ENCODE assay signal across 9 mouse cellular contexts in genomic region chr10:128587697-128588096, GRCm38 (mm10). TPM values are rescaled to one million over a fixed set of nuclear protein-coding genes. Genes with fewer than 3 reads are reported as not detected.
DNase-seq lines count a peak whose midpoint lies in the region; ATAC-seq and TF ChIP-seq lines count a peak whose summit lies in the region.
"Had no signal": no experiment of that assay in that cellular context is flagged by ENCODE, and none has a peak within 500 bp of the region (broad histone marks: within the 10 kb centered on the region; RNA-seq: fewer than 3 reads in every experiment).

No protein-coding gene starts in this region.

- no peak for DNase-seq in lung, adult 2 months
- no peak for DNase-seq in lung, adult 18-20 months
- DNase-seq in thymus, postnatal 0 days (ENCODE audit: low spot score), result peak; percentile 48
- DNase-seq in cerebellum, adult 9-11 months, result no peak
- DNase-seq in right cerebral cortex, adult 18-20 months, result no peak
- no peak for DNase-seq in left cerebral cortex, adult 11 months (ENCODE audit: low spot score)

- peaks cover 2% of the 10 kb centered on the region; the same call in 1 of the 2 replicates for H3K36me3 ChIP-seq in intestine, embryonic 16.5 days (ENCODE audit: control insufficient read depth, insufficient read depth, low read length)
- no peaks in the 10 kb centered on the region for H3K36me3 ChIP-seq in limb, embryonic 15.5 days
- H3K36me3 ChIP-seq: G1E had no signal

- H3K4me1 ChIP-seq in lung, adult 2 months (ENCODE audit: control insufficient read depth, insufficient read depth, low read length), result peaks cover 3% of the 10 kb centered on the region; the same call in 1 of the 2 replicates
- H3K4me1 ChIP-seq in intestine, embryonic 16.5 days (ENCODE audit: control insufficient read depth, insufficient read depth, low read length), result peaks cover 25% of the 10 kb centered on the region
- peaks cover 41% of the 10 kb centered on the region for H3K4me1 ChIP-seq in limb, embryonic 15.5 days

- H3K4me3 ChIP-seq in lung, adult 2 months (replicated peaks; ENCODE audit: extremely low read depth, low read depth, low read length), result peak overlapping the region; percentile 4
- peak overlapping the region; percentile 66 for H3K4me3 ChIP-seq in intestine, embryonic 16.5 days (ENCODE audit: low read length)
- H3K4me3 ChIP-seq in limb, embryonic 15.5 days, result peak overlapping the region; percentile 64

- TF ChIP-seq CTCF in lung, adult 2 months (IDR thresholded peaks at IDR 0.05; ENCODE audit: insufficient read depth, low read length), result no peak

- peak overlapping the region; percentile 57 for H3K4me2 ChIP-seq in intestine, embryonic 16.5 days (ENCODE audit: low read depth, low read length)
- peak overlapping the region; percentile 98 for H3K4me2 ChIP-seq in limb, embryonic 15.5 days

- TF ChIP-seq POLR2A in lung, adult 2 months (IDR thresholded peaks at IDR 0.05; ENCODE audit: borderline replicate concordance, extremely low read depth, low read depth, low read length), result no peak

- peak overlapping the region; percentile 96 for H3K27ac ChIP-seq in intestine, embryonic 16.5 days (ENCODE audit: low read length)
- peak overlapping the region; percentile 91; the same call in 1 of the 2 replicates for H3K27ac ChIP-seq in limb, embryonic 15.5 days

- peak overlapping the region; percentile 84 for H3K9ac ChIP-seq in intestine, embryonic 16.5 days (ENCODE audit: low read depth, low read length)
- no peak overlapping the region for H3K9ac ChIP-seq in limb, embryonic 15.5 days

- 47% methylated on average over 8 of the region's 8 CpGs for WGBS in lung, adult 2 months
- 38% methylated on average over 8 of the region's 8 CpGs for WGBS in intestine, embryonic 16.5 days
- WGBS in limb, embryonic 15.5 days, result 46% methylated on average over 8 of the region's 8 CpGs

- ATAC-seq in intestine, embryonic 16.5 days, result peak; percentile 81
- ATAC-seq in limb, embryonic 15.5 days (ENCODE audit: insufficient number of reproducible peaks, low FRiP score, low TSS enrichment, low read depth), result no peak

- H3K27me3 ChIP-seq in intestine, embryonic 16.5 days (replicated peaks; ENCODE audit: control insufficient read depth, insufficient read depth, low read length), result peaks cover 4% of the 10 kb centered on the region; the same call in 1 of the 2 replicates
- H3K27me3 ChIP-seq in limb, embryonic 15.5 days, result peaks cover 51% of the 10 kb centered on the region

- no peaks in the 10 kb centered on the region for H3K9me3 ChIP-seq in intestine, embryonic 16.5 days (ENCODE audit: control insufficient read depth, low read length)
- no peaks in the 10 kb centered on the region for H3K9me3 ChIP-seq in limb, embryonic 15.5 days
- H3K9me3 ChIP-seq: G1E had no signal

RNA-seq across cellular contexts. Expression of gene Erbb3, which starts 1.8 kb away (rescaled TPM):
- polyA plus RNA-seq in lung, adult 2 months (2012; rRNA removed), result 20.0 and 24.9 TPM in 2 replicates
- polyA plus RNA-seq in intestine, embryonic 16.5 days (2015; fragmentation: Nextera tagmentation; extraction: Ambion mirVana), result 29.6 and 34.9 TPM in 2 replicates
- 20.4 and 20.8 TPM in 2 replicates for polyA plus RNA-seq in limb, embryonic 15.5 days (2015; fragmentation: Nextera tagmentation; extraction: Ambion mirVana)
- polyA plus RNA-seq in thymus, postnatal 0 days (2015; fragmentation: Nextera tagmentation; extraction: Ambion mirVana), result 0.85 and 0.87 TPM in 2 replicates

RNA-seq across cellular contexts. Expression of gene Pa2g4, which starts 21.9 kb away (rescaled TPM):
- polyA plus RNA-seq in lung, adult 2 months (2012; rRNA removed), result 13.7 and 23.9 TPM in 2 replicates
- 171 and 196 TPM in 2 replicates for polyA plus RNA-seq in intestine, embryonic 16.5 days (2015; fragmentation: Nextera tagmentation; extraction: Ambion mirVana)
- polyA plus RNA-seq in limb, embryonic 15.5 days (2015; fragmentation: Nextera tagmentation; extraction: Ambion mirVana), result 194 and 209 TPM in 2 replicates
- polyA plus RNA-seq in thymus, postnatal 0 days (2015; fragmentation: Nextera tagmentation; extraction: Ambion mirVana), result 238 and 264 TPM in 2 replicates

RNA-seq across cellular contexts. Expression of gene Rpl41, which starts 38.6 kb away (rescaled TPM):
- polyA plus RNA-seq in lung, adult 2 months (2012; rRNA removed), result 1,224 and 1,373 TPM in 2 replicates
- polyA plus RNA-seq in intestine, embryonic 16.5 days (2015; fragmentation: Nextera tagmentation; extraction: Ambion mirVana), result 3,191 and 3,364 TPM in 2 replicates
- polyA plus RNA-seq in limb, embryonic 15.5 days (2015; fragmentation: Nextera tagmentation; extraction: Ambion mirVana), result 3,349 and 4,229 TPM in 2 replicates
- polyA plus RNA-seq in thymus, postnatal 0 days (2015; fragmentation: Nextera tagmentation; extraction: Ambion mirVana), result 4,302 and 4,551 TPM in 2 replicates

RNA-seq across cellular contexts. Expression of gene Rps26, which starts 38.9 kb away (rescaled TPM):
- polyA plus RNA-seq in lung, adult 2 months (2012; rRNA removed), result 421 and 530 TPM in 2 replicates
- 580 and 624 TPM in 2 replicates for polyA plus RNA-seq in intestine, embryonic 16.5 days (2015; fragmentation: Nextera tagmentation; extraction: Ambion mirVana)
- polyA plus RNA-seq in limb, embryonic 15.5 days (2015; fragmentation: Nextera tagmentation; extraction: Ambion mirVana), result 584 and 840 TPM in 2 replicates
- polyA plus RNA-seq in thymus, postnatal 0 days (2015; fragmentation: Nextera tagmentation; extraction: Ambion mirVana), result 1,143 and 1,215 TPM in 2 replicates

RNA-seq across cellular contexts. Expression of gene Zc3h10, which starts 40.1 kb away (rescaled TPM):
- polyA plus RNA-seq in lung, adult 2 months (2012; rRNA removed), result 13.2 and 15.1 TPM in 2 replicates
- 13.3 and 13.6 TPM in 2 replicates for polyA plus RNA-seq in intestine, embryonic 16.5 days (2015; fragmentation: Nextera tagmentation; extraction: Ambion mirVana)
- 13.2 and 15.4 TPM in 2 replicates for polyA plus RNA-seq in limb, embryonic 15.5 days (2015; fragmentation: Nextera tagmentation; extraction: Ambion mirVana)
- 17.8 and 18.8 TPM in 2 replicates for polyA plus RNA-seq in thymus, postnatal 0 days (2015; fragmentation: Nextera tagmentation; extraction: Ambion mirVana)

Comparison
In these comparisons a context has a peak if more than half of its experiments do, and no peak if none do; other contexts are left out.
1. H3K4me3 ChIP-seq: peak in every context shown above with its lines; median percentile 66 in intestine, embryonic 16.5 days; 64 in limb, embryonic 15.5 days; 4 in lung, adult 2 months.
2. RNA of gene Erbb3, which starts 1.8 kb away (polyA plus RNA-seq): 29.6 to 34.9 TPM in intestine, embryonic 16.5 days, 20.0 to 24.9 TPM in lung, adult 2 months and 20.4 to 20.8 TPM in limb, embryonic 15.5 days; 0.85 to 0.87 TPM in thymus, postnatal 0 days; every median in the first group is over 10 times any median in the second.